Mouse (Mus musculus): ENCODE results near the gene Bcan. TPM values are rescaled to one million over a fixed set of nuclear protein-coding genes. Genes with fewer than 3 reads are reported as not detected.
A peak's percentile ranks its signal among the peaks of the same experiment; 100 is the strongest.

The Bcan gene
- polyA plus RNA-seq, 1 experiment from 2014 or later = 1.1 TPM

GRCm38 (mm10) chr3:87958056-87958455, 42.0 kb downstream of the Bcan start:
- H3K36me3 ChIP-seq (ENCODE audit: control insufficient read depth, insufficient read depth, low read length) = peaks cover 16% of the 10 kb centered on the region
- ATAC-seq (ENCODE audit: low read depth) (no peak), DNase-seq (ENCODE audit: low spot score) (no peak)
- no peak overlapping the region; the same call in 1 of the 2 replicates for H3K27ac ChIP-seq (replicated peaks; ENCODE audit: low read depth, low read length)
- no peak overlapping the region for H3K9ac ChIP-seq (ENCODE audit: low read depth, low read length)
- 0% methylated on average over 1 of the region's 1 CpGs for WGBS
- no peak overlapping the region for H3K4me2 ChIP-seq (ENCODE audit: low read depth, low read length)
- H3K4me1 ChIP-seq (ENCODE audit: control insufficient read depth, insufficient read depth, low read length) = peaks cover 22% of the 10 kb centered on the region
- H3K4me3 ChIP-seq (ENCODE audit: low read depth, low read length) = no peak overlapping the region
- H3K27me3 ChIP-seq (replicated peaks; ENCODE audit: control insufficient read depth, insufficient read depth, low read length) = no peaks in the 10 kb centered on the region
- no peaks in the 10 kb centered on the region for H3K9me3 ChIP-seq (ENCODE audit: control insufficient read depth, low read length)

GRCm38 (mm10) chr3:87952440-87952839, 47.6 kb downstream of the Bcan start:
- ATAC-seq (ENCODE audit: low read depth) (peak; percentile 53), DNase-seq (ENCODE audit: low spot score) (peak; percentile 89)
- WGBS = 5% methylated on average over 4 of the region's 5 CpGs
- Histone ChIP-seq H3K27me3 (replicated peaks; ENCODE audit: control insufficient read depth, insufficient read depth, low read length) (no peaks in the 10 kb centered on the region), H3K36me3 (ENCODE audit: control insufficient read depth, insufficient read depth, low read length) (peaks cover 19% of the 10 kb centered on the region), H3K27ac (replicated peaks; ENCODE audit: low read depth, low read length) (peak overlapping the region; percentile 77), H3K4me3 (ENCODE audit: low read depth, low read length) (peak overlapping the region; percentile 26), H3K4me1 (ENCODE audit: control insufficient read depth, insufficient read depth, low read length) (peaks cover 41% of the 10 kb centered on the region), H3K9ac (ENCODE audit: low read depth, low read length) (peak overlapping the region; percentile 43), H3K9me3 (ENCODE audit: control insufficient read depth, low read length) (no peaks in the 10 kb centered on the region), H3K4me2 (ENCODE audit: low read depth, low read length) (peak overlapping the region; percentile 77)

GRCm38 (mm10) chr3:87951946-87952345, 48.1 kb downstream of the Bcan start:
- H3K4me3 ChIP-seq (ENCODE audit: low read depth, low read length) = peak overlapping the region; percentile 26
- peaks cover 46% of the 10 kb centered on the region for H3K4me1 ChIP-seq (ENCODE audit: control insufficient read depth, insufficient read depth, low read length)
- 24% methylated on average over 12 of the region's 12 CpGs for WGBS
- peak overlapping the region; percentile 77 for H3K27ac ChIP-seq (replicated peaks; ENCODE audit: low read depth, low read length)
- peaks cover 19% of the 10 kb centered on the region for H3K36me3 ChIP-seq (ENCODE audit: control insufficient read depth, insufficient read depth, low read length)
- H3K4me2 ChIP-seq (ENCODE audit: low read depth, low read length) = peak overlapping the region; percentile 77
- no peak for ATAC-seq (ENCODE audit: low read depth)
- H3K27me3 ChIP-seq (replicated peaks; ENCODE audit: control insufficient read depth, insufficient read depth, low read length) = no peaks in the 10 kb centered on the region
- no peak for DNase-seq (ENCODE audit: low spot score)
- H3K9ac ChIP-seq (ENCODE audit: low read depth, low read length) = peak overlapping the region; percentile 14; the same call in 1 of the 2 replicates
- H3K9me3 ChIP-seq (ENCODE audit: control insufficient read depth, low read length) = no peaks in the 10 kb centered on the region

DNA sequence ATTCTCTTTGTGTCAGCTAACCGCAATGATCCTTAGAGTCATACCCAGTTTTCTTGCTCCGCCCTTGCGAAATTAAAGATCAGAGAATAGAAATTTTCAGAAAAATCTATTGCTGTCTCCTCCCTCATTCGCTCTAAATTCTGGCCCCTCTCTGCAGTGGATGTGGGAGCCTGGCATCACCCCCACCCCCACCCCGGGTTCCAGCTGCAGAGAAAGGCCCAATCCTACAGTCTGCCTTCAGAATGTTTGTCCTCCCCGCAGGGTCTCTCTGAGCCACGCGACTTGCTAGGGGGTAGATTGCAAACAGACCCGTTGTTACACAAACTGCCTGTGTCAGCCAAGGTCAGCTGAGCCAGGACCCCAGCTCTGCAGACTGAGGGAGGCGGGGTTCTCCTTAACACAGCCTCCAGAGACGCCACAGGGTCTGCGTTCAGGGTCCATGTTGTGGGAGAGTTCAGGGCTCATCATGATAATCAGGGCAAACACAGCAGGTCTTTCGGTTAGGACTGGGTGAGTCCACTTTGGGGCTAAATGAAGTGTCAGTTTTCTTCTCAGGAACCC, 50.0 kb downstream of the Bcan start:
- no peak for ATAC-seq (ENCODE audit: low read depth)
- H3K36me3 ChIP-seq (ENCODE audit: control insufficient read depth, insufficient read depth, low read length) = peaks cover 19% of the 10 kb centered on the region
- no peaks in the 10 kb centered on the region for H3K9me3 ChIP-seq (ENCODE audit: control insufficient read depth, low read length)
- H3K9ac ChIP-seq (ENCODE audit: low read depth, low read length) = peak overlapping the region; percentile 70
- DNase-seq (ENCODE audit: low spot score) = peak; percentile 67
- H3K4me3 ChIP-seq (ENCODE audit: low read depth, low read length) = peak overlapping the region; percentile 53
- peak overlapping the region; percentile 77 for H3K4me2 ChIP-seq (ENCODE audit: low read depth, low read length)
- H3K27me3 ChIP-seq (replicated peaks; ENCODE audit: control insufficient read depth, insufficient read depth, low read length) = no peaks in the 10 kb centered on the region
- H3K27ac ChIP-seq (replicated peaks; ENCODE audit: low read depth, low read length) = peak overlapping the region; percentile 96
- H3K4me1 ChIP-seq (ENCODE audit: control insufficient read depth, insufficient read depth, low read length) = peaks cover 65% of the 10 kb centered on the region
- 1% methylated on average over 13 of the region's 13 CpGs for WGBS

- ATAC-seq (ENCODE audit: low read depth) (peak; percentile 27; the same call in 1 of the 2 replicates), DNase-seq (ENCODE audit: low spot score) (peak; percentile 81)
- peak overlapping the region; percentile 96 for H3K27ac ChIP-seq (replicated peaks; ENCODE audit: low read depth, low read length)
- peak overlapping the region; percentile 77 for H3K4me2 ChIP-seq (ENCODE audit: low read depth, low read length)
- H3K4me1 ChIP-seq (ENCODE audit: control insufficient read depth, insufficient read depth, low read length) = peaks cover 70% of the 10 kb centered on the region
- H3K27me3 ChIP-seq (replicated peaks; ENCODE audit: control insufficient read depth, insufficient read depth, low read length) = no peaks in the 10 kb centered on the region
- H3K36me3 ChIP-seq (ENCODE audit: control insufficient read depth, insufficient read depth, low read length) = peaks cover 12% of the 10 kb centered on the region
- peak overlapping the region; percentile 53 for H3K4me3 ChIP-seq (ENCODE audit: low read depth, low read length)
- H3K9ac ChIP-seq (ENCODE audit: low read depth, low read length) = peak overlapping the region; percentile 70
- no peaks in the 10 kb centered on the region for H3K9me3 ChIP-seq (ENCODE audit: control insufficient read depth, low read length)
- 0% methylated on average over 16 of the region's 16 CpGs for WGBS
These were observed 50.6 kb downstream of the Bcan start for GRCm38 (mm10) chr3:87949266-87949954.

DNA sequence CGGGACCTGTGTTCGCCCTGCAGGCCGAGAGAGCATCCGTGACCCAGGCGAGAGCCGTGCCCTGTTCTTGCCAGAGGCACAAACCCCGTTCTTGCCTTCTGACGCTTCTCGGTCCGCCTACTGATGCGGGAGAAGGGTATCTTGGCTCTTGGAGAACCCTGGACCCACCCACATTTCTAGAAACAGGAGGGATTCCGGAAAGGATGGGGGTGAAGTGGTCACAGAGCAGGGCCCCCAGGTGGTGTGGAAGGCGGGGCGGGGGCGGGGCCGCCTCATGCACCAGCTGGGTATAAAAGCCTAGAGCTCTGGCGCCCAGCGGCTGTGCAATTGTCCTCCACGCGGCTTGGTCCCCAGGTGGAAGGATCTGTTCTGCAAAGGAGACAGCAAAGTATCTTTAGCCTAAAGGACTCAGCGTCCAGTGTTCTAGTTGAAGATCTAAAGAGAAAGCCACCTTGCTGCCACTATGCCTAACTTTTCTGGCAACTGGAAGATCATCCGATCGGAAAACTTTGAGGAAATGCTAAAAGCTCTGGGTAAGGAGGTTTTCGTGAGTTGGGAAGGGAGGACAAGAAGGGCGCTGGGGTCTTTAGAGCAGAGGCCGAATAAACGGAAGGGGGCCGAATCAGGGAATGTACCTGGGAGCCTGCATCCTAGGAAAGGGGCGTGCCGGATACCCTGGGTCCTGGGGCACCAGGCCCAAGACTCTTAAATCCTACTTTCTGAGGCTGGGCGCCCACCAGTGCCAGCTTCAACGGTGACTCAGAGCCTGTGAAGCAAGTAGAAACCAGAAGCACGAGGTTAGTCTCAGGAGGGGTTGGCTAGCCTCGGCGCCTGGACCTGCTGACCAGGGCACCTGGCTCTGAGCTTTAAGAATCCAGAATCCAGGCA, 51.4 kb downstream of the Bcan start, which contains the start of gene Crabp2:
TSS of gene Crabp2 (plus strand) at position 289 of the 888 bp plus-strand sequence.
- peak within 1 kb of the TSS; percentile 70 for H3K9ac ChIP-seq (ENCODE audit: low read depth, low read length)
- H3K4me2 ChIP-seq (ENCODE audit: low read depth, low read length) = peak within 1 kb of the TSS; percentile 77
- H3K36me3 ChIP-seq (ENCODE audit: control insufficient read depth, insufficient read depth, low read length) = peaks cover 8% of the 10 kb centered on the region
- H3K4me1 ChIP-seq (ENCODE audit: control insufficient read depth, insufficient read depth, low read length) = peaks cover 70% of the 10 kb centered on the region
- WGBS = 2% methylated on average over 34 of the region's 35 CpGs
- H3K27me3 ChIP-seq (replicated peaks; ENCODE audit: control insufficient read depth, insufficient read depth, low read length) = no peaks in the 10 kb centered on the region
- peak within 1 kb of the TSS; percentile 53 for H3K4me3 ChIP-seq (ENCODE audit: low read depth, low read length)
- peak; percentile 84 for DNase-seq (ENCODE audit: low spot score)
- ATAC-seq (ENCODE audit: low read depth) = peak; percentile 31
- no peaks in the 10 kb centered on the region for H3K9me3 ChIP-seq (ENCODE audit: control insufficient read depth, low read length)
- peak within 1 kb of the TSS; percentile 96 for H3K27ac ChIP-seq (replicated peaks; ENCODE audit: low read depth, low read length)

DNA sequence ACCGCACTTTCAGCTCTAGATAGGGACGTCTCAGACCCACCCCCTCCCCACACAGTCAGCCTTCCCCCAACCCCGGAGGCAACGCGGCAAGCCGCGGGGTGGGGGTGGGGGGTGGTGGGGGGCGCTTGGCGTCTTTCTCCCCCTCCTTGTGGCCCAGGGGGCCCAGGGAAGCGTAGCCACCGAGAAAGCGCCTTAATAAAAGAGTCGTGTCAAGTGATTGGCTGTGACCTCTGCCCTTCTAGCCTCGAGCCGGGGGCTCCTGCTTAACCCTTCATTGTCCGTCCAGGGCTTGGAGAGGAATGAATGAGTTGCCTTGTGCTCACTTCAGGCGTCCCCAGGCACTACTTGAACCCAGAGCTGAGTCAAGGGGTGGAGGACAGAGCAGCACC, 52.2 kb downstream of the Bcan start:
- Histone ChIP-seq H3K4me3 (ENCODE audit: low read depth, low read length) (peak overlapping the region; percentile 53), H3K4me2 (ENCODE audit: low read depth, low read length) (peak overlapping the region; percentile 77), H3K4me1 (ENCODE audit: control insufficient read depth, insufficient read depth, low read length) (peaks cover 67% of the 10 kb centered on the region), H3K27me3 (replicated peaks; ENCODE audit: control insufficient read depth, insufficient read depth, low read length) (no peaks in the 10 kb centered on the region), H3K9me3 (ENCODE audit: control insufficient read depth, low read length) (no peaks in the 10 kb centered on the region), H3K9ac (ENCODE audit: low read depth, low read length) (peak overlapping the region; percentile 70), H3K36me3 (ENCODE audit: control insufficient read depth, insufficient read depth, low read length) (peaks cover under 1% of the 10 kb centered on the region; the same call in 1 of the 2 replicates), H3K27ac (replicated peaks; ENCODE audit: low read depth, low read length) (peak overlapping the region; percentile 96)
- WGBS = 0% methylated on average over 15 of the region's 17 CpGs
- peak; percentile 66 for DNase-seq (ENCODE audit: low spot score)
- no peak for ATAC-seq (ENCODE audit: low read depth)

DNA sequence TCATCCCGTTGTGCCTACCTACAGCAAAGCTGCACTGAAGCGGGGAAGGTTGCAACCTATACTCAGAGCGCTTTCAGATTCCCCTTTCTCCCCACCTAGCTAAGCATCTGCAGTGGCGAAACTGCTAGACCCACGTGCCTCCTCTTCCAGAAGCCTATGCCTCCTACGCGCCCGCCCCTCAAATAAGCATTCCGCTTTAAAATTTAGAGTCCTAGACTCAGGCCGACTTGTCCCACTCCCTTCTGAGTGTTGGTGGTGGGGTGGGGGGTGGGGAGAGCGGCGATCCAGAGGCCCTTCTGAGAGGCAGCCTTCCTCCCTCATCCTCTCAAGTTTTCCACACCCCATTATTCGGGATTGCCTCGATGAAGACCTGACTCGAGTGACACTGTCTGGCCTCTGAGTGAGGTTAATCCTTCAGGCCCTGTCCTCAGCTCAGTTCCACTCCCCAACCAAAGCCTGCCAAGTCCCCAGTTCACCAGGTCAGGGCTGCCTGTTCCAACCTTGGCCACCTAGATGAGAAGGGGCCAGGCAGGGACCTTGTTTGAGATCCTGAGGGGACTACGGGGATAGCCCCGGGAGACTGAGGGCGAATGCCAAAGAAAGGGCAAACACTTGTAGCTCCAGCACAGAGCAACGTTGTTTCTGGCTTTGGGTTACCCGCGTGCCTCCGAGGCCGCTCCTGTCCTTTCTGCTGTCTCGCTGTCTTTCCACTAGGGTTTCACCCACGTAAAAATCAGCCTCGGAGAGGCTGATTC, 52.8 kb downstream of the Bcan start:
- H3K4me1 ChIP-seq (ENCODE audit: control insufficient read depth, insufficient read depth, low read length) = peaks cover 62% of the 10 kb centered on the region
- no peaks in the 10 kb centered on the region for H3K27me3 ChIP-seq (replicated peaks; ENCODE audit: control insufficient read depth, insufficient read depth, low read length)
- H3K9me3 ChIP-seq (ENCODE audit: control insufficient read depth, low read length) = no peaks in the 10 kb centered on the region
- H3K27ac ChIP-seq (replicated peaks; ENCODE audit: low read depth, low read length) = peak overlapping the region; percentile 96
- peak overlapping the region; percentile 77 for H3K4me2 ChIP-seq (ENCODE audit: low read depth, low read length)
- H3K4me3 ChIP-seq (ENCODE audit: low read depth, low read length) = peak overlapping the region; percentile 53
- DNase-seq (ENCODE audit: low spot score) (peak; percentile 51), ATAC-seq (ENCODE audit: low read depth) (no peak)
- H3K9ac ChIP-seq (ENCODE audit: low read depth, low read length) = peak overlapping the region; percentile 70
- 7% methylated on average over 21 of the region's 26 CpGs for WGBS
- H3K36me3 ChIP-seq (ENCODE audit: control insufficient read depth, insufficient read depth, low read length) = peaks cover 5% of the 10 kb centered on the region; the same call in 1 of the 2 replicates
